Mouse (Mus musculus): Measurements from ENCODE around the gene Gm49416. TPM values are rescaled to one million over a fixed set of nuclear protein-coding genes. Genes with fewer than 3 reads are reported as not detected.

Gm49416 gene
- total RNA-seq, 2 experiments from 2014 or later = 1.1 TPM; not detected in 1

DNA sequence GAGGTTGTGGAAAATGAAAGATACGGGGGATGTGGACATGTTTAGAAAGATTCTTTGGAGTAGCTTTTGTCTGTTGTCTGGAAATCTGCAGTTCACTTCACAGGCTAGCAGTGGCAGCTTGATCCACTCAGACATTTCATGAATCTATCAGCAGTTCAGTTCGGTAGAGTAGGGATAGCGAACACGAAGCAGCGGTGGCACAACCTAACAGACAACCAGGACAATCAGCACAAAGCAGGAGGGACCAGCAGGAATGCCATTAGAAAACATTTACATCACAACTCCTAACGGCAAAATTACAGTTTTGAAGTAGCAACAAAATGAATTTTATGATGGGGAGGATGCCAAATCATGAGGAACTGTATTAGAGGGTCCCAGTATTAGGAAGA lies 31.0 kb downstream of the Gm49416 start:
- DNase-seq (ENCODE audit: low spot score in 2 of 2) = no peak

DNA sequence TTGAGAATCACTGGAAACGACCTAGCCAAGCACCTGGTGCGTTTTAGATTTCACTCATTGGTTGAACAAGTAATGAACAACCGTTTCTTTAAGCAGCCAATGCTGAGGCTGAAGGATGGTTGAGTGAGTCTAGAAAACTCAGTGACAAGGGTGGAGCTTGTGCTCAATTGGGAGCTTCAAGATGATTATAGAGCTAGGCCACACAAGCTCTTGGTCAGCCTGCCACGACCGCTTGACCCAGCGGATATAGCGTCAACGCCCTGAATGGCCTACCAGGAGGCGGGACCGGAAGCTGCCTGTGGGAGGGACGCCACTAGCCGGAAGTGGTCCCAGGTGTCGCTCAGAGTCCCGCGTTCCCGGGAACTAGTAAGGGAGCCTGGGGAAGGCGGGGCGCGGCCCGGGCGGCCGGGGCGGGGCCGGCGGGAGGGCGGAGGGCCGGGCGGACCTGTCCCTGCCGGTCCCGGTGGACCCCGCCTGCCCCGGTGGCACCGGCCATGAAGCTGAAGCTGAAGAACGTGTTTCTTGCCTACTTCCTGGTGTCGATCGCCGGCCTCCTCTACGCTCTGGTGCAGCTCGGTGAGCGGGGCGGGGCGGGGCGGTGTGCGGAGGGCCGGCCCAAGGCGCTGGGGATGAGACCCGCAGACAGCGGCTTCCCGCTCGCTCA lies 31.5 kb downstream of the Gm49416 start, which contains the start of gene B3gat3:
Gene B3gat3, plus strand, starts transcription at position 302 of the 664 bp plus-strand sequence.
- DNase-seq (ENCODE audit: low spot score in 2 of 2) = peak; percentile 95

GRCm38 (mm10) chr19:8920836-8921291 lies 32.1 kb downstream of the Gm49416 start:
- DNase-seq (ENCODE audit: low spot score in 2 of 2) = no peak

GRCm38 (mm10) chr19:8921741-8922140 lies 33.0 kb downstream of the Gm49416 start:
- DNase-seq (ENCODE audit: low spot score in 2 of 2) = no peak

DNA sequence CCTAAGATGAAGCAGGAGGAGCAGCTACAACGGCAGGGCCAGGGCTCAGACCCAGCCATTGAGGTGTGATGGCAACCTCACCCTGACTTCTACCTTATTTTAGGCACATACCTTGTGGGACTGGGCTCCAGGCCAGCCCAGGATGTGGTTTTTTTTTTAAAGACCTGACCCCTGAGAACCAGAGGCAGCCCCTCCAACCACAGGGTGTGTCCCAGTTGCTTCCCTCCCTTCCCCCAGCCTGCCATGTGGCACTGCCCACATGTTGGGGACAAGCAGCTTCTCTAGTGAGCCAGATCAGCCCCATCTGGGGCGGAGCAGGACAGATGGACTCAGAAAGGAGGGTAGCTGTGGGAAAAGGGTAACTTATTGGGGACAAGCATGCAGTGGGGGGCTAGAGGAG lies 38.0 kb downstream of the Gm49416 start:
- DNase-seq (ENCODE audit: low spot score in 2 of 2) = no peak

DNA sequence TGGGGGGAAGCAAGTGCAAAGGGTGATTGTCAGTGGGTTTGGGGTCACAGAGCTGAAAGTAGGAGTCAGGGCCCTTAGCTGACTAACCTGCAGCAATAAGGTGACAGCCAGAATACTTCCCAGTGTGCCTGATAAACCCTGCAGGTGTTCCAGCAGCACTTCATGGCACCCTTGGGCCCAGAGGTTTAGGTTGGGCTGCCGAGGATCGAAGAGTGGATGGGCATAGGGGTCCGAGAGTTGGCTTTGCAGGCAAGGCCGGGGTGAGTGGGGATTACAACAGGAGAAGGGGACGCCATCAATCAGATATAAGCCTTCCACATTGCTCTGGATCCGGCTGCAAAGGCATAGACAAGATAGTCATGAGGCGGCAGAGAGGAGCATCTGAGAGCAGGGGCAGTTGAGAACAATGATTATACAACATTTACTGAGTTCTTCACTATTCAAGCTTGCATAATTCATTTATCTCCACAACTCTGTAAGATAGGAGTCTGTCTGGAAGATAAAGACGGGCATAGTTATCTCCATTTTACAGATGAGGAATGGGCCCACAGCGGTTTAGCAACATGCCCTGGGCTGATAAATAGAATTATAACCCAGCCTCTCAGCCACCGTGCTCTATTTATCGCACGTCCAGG lies 39.3 kb downstream of the Gm49416 start:
- no peak for DNase-seq (ENCODE audit: low spot score in 2 of 2)

DNA sequence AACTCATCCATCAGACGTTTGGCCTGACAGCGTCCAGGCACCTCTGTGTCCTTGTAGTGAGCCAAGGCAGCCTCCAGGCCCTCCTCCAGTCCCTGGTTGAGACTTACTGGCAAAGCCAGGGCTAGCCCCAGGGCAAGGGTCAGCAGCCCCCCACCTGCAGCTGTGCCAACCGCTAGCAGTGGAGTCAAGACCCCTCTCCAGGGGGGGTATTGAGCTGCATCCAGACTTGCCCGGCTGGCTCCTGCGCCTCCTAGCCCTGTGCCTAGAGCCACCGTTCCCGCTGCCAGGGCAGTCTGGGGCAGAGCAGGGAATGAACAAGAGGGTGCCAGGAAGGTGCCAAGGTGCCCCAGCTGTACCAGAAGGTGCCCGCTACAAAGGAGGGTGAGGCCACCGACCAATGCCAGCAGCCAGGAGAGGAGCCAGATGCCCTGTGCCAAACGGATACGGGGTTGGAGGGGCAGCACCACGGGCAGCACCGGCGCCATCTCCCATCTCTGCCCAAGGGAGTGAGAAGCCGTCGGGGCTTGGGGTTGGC lies 40.0 kb downstream of the Gm49416 start:
- DNase-seq (ENCODE audit: low spot score in 2 of 2) = no peak

GRCm38 (mm10) chr19:8929224-8930088 lies 40.7 kb downstream of the Gm49416 start, which contains the start of the genes Rom1 and Eml3:
TSS of gene Rom1 (minus strand) at chr19:8929356.
TSS of gene Eml3 (plus strand) at chr19:8929552.
- DNase-seq (ENCODE audit: low spot score in 2 of 2) = peak; percentile 55 to 58

DNA sequence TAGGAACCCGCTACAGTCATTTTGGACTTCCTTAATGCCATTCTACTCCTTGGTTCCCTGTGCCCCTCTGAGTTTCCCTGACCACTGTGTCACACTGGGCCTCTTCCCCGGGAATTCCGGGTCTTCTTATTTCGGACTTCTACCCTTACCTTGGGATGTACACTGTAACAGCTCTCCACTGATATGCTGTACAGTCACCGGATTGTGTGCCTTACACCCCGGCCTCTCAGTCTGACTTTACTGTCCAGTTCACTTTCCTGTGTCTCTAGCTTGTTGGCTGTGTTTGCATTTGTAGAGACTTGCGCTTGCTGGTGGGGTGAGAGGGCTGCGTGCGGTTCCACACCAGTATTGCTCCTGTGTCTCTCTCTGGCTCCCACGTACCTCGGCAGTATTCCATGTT lies 41.4 kb downstream of the Gm49416 start:
- no peak for DNase-seq (ENCODE audit: low spot score in 2 of 2)

DNA sequence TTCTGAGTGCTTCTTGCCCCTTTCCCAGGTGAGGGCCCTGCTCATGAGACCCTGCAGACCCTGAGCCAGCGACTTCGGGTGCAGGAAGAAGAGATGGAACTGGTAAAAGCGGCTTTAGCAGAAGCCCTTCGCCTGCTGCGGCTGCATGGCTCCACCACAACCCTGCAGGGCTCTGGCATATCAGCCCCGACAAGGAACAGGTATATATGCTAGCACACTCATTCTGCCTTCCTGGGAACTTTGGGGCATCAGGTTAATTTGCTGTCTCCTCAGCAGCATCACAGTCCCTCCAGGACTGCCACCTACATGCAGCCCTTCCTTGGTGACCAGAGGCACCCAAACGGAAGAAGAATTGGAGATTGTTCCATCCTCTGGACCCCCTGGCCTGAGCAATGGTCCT lies 42.0 kb downstream of the Gm49416 start:
- no peak for DNase-seq (ENCODE audit: low spot score in 2 of 2)

DNA sequence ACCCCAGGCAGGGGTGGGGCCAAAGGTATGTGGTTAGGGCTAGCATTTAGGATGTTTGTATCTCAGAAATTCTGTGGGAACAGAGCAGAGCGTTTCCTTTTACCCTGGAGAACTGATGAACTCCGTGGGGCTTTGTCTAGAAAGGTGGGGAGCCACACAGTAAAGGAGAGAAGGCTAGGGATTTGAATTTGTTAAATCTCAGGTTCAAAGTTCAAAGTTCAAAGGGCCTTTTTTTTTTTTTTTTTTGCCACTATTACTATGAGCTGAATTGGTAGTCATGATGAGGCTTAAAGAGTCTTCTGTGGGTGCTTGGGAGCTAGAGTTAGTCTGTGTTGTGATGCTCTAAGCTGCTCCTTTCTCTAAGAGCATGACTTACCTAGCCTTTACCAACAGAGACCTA lies 48.0 kb downstream of the Gm49416 start:
- DNase-seq (ENCODE audit: low spot score in 2 of 2) = no peak

GRCm38 (mm10) chr19:8940526-8941133 lies 51.9 kb downstream of the Gm49416 start:
- DNase-seq (ENCODE audit: low spot score in 2 of 2) = no peak

DNA sequence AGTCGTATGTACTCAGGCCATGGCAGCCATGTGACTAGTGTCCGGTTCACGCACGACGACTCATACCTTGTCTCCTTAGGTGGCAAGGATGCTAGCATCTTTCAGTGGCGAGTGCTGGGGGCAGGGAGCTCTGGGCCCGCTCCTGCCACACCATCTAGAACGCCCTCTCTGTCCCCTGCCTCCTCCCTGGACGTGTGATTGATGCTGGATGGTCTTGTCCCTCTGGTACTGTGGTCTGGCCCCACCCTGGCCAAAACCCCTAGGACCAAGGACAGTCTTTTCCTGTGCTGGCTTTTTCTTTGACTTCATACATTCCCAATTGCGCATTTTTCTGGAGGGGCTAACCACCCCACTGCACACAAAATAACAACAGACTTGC lies 52.4 kb downstream of the Gm49416 start:
- DNase-seq (ENCODE audit: low spot score in 2 of 2) = no peak

DNA sequence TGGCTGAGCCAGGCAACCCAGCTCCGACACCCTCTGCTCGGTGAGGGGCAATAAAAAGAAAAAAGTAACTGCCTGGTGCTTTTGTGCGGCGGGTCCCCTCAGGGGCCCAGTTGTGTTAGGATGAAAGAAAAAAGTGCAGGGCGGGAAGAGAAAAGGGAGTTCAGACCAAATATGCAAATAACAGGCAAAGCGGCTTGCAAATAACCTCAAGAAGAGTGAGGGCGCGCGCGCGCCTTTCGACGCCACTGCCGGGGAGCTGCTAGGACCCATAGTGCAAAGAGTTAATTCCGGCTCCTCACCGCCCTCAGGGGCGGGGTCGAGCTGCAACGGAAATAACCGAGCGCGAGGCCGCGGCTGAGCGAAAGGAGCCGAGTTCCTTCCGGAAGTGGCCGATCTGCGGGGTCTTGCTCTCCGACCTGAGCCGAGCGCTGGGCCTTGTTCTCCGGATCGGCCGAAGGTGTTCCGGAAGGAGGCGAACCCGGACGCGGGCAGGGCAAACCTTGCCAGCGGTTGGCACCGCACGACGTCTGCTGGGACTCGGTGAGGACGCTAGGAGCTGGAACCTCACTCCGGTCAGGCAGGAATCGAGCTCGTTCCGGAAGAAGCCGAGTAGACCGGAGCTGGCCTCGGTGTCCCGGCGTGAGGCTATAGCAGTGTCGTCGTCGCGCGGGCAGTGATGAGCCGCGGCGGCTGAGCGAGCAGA lies 52.9 kb downstream of the Gm49416 start, which contains the start of gene Mta2:
Gene Mta2, plus strand, starts transcription at position 361 of the 703 bp plus-strand sequence.
- peak; percentile 96 for DNase-seq (ENCODE audit: low spot score in 2 of 2)

- peak in 1 of 2 experiments; percentile 54 for DNase-seq (ENCODE audit: low spot score in 2 of 2)
These were observed 53.7 kb downstream of the Gm49416 start for GRCm38 (mm10) chr19:8942276-8942964.

- no peak for DNase-seq (ENCODE audit: low spot score in 2 of 2)
These were observed 54.3 kb downstream of the Gm49416 start for GRCm38 (mm10) chr19:8943047-8943446.

DNA sequence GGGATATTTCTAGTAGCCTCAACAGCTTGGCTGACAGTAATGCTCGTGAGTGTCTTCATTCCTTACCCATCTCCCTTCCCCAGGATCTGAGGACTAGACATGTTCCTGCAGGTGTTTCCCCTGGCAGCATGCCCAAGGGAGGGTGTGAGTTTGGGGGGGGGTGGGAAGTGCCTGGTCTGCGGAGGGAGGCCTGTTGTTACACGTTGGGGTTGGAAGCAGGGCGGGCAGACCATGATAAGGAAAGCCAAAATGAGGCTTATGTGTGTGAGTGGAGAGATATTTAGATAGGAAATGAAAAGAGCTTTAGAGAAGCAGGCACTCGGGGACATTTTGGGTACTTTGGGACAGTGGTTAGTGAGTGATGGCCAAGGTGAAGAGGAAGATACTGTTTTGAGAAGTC lies 55.3 kb downstream of the Gm49416 start:
- no peak for DNase-seq (ENCODE audit: low spot score in 2 of 2)

DNA sequence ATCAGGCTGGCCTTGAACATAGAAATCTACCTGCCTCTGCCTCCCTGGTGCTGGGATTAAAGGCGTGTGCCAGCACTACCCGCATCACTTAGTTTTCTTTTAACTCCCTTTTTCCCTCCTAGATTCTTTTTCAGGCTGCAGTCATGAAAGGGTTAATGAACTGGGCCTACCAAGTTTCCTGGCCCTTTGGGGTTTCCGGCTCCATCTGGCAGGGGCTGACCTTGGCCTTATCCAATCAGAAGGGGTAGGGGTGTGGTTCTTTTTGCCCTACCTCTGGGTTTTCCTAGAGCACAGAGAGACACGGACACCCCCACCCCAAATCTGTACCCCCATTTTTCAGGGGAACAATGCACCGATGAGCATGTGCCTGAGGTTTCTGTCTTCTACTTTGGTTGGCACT lies 56.0 kb downstream of the Gm49416 start:
- peak; percentile 37 to 51 for DNase-seq (ENCODE audit: low spot score in 2 of 2)

All from layer of hippocampus, postnatal 14 days (tissue).